Mouse (Mus musculus) thymus, postnatal 25 days (tissue): Measurements from ENCODE around the gene Urb2.
"Not testable (repeated sequence)": the region's sequence is repeated elsewhere in the genome, so short reads cannot be mapped to it uniquely, and the experiment has no call there.

Experiments
- DNase-seq: peaks from one replicate; pipeline ENCODE4 v3.0.0; 2022

The Urb2 gene

DNA sequence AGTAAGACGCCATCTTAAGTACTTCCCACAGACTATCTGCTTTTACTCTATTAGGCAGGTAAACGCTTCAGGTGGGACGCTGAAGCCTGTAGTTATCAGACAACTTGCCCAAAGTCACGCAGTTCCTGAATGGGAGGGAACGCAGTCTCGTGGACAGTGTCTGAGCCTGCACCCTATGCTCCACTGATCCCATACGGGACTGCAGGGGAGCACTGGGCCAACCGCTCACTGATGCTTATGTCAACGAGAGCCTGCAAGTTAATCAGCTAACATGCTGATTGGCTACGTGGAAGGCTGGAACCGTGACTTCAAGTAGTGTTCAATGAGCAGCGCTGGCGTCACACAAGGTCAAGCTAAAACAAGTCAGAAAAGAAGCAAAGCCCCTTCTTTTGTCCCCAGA is 1.5 kb upstream of the Urb2 start:
- peak; percentile 17 for DNase-seq

DNA sequence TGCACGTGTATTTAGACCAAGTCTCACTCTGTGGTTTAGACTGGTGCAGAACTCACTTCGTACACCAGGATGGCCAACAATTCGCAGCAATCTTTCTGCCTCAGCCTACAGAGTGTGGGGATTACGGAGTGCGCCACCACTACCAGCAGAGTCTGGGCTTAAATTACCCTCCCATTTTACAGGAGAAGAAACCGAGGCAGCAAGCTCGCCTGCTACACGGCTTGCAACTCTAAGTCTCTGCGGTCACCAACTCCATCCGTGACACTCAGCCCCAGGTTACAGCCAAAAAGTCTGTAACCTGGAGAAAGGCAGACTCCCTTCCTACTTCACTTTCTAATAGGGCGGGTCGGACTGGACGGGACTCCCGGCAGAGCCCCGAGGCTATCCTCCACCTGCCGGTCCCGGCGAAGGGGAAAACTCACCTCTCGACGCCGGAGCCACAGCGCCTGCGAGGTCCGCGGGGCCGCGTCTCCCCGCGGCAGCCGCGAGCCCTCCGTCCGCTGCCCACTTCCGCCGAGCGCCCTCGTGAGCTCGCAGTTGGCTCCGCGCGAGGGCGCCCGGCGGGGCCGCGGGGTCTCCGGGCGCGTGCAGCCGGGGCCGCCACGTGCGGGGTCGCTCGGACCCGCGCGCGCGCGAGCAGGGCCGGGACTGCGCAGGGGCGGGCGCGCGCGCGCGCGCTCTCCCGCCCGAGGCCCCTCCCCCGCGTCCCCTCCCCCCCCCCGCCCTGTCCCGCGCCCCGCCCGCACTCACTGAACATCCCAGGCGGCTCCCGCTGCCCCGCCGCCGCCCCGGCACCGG is 670 bp upstream of the Urb2 start:
- DNase-seq: peak; percentile 71

DNA sequence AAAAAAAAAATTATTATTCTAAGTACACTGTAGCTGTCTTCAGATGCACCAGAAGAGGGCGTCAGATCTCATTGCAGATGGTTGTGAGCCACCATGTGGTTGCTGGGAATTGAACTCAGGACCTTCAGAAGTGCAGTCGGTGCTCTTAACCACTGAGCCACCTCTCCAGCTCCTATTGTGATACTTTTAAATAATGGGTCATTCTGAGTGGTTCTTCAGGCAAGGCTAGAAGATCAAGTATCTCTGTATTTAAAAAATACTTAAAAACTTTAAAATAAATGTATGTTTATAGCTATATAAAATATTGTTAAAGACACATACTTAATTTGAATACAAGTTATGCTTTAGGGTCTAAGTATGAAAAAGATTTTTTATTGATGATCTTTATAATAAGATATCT is 5.0 kb downstream of the Urb2 start:
- DNase-seq: not testable (repeated sequence)

DNA sequence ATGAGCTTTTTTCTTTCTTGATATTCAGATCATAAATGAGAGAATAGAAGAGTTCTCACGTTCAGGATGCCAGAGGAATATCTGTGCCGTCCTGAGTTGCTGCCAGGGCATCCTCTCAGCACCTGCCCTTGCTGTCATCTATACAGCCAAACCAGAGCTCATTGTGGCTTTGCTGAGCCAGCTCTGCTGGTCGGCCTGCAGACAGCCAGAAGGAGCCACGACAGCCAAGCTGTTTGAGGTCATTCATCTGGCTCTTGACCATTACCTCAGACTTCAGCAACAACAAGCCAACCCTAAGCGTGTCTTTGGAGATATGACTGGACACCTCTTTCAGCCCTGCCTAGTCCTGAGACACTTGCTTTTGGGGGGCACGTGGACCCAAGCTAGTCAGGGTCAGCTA is 6.5 kb downstream of the Urb2 start:
- no peak for DNase-seq

DNA sequence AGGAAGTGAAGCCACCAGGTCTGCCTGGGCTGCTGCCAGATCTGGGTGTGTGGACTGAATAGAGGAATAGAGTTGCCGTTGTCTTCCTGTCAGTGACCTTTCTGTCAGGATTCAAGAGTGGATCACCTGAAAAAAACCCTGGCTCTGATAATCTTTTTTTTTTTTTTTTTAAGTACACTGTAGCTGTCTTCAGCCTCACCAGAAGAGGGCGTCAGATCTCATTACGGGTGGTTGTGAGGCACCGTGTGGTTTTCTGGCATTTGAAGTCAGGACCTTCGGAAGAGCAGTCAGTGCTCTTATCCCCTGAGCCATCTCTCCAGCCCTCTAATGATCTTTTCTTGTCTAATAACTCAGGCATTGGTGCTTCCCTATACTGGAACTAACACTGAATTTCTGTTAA is 12.1 kb downstream of the Urb2 start:
- DNase-seq: no peak

DNA sequence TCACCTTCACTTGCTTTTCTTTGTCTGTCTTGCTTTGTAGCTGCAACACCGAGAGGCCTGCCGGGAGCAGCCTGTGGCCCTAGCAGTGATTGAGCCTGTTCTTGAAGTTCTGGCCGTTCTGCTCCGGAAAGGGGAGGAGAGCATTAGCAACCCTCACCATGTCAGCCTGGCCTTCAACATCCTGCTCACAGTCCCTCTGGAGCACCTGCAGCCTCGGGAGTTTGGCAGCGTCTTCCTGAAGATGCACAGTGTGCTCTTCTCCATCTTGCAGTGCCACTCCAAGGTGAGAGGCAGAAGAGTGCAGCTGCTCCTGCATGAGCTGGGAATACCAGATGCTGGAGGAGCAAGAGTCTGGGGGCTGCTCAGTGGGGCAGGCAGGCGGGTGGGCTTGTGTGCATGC is 16.8 kb downstream of the Urb2 start:
- DNase-seq: no peak

DNA sequence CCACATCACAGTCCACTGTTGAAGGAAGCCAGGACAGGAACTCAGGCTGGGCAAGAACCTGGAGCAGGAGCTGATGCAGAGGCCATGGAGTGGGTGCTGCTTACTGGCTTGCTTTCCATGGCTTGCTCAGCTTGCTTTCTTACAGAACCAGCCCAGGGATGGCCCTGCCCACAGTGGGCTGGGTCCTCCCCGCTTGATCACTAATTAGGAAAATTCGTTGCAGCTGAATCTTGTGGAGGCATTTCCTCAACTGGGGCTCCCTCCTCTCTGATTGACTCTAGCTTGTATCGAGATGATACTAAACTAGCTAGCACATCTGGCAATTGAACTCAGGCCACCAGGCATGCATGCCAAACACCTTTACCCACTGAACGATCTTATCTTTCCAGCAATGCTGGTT is 18.0 kb downstream of the Urb2 start:
- DNase-seq: no peak

DNA sequence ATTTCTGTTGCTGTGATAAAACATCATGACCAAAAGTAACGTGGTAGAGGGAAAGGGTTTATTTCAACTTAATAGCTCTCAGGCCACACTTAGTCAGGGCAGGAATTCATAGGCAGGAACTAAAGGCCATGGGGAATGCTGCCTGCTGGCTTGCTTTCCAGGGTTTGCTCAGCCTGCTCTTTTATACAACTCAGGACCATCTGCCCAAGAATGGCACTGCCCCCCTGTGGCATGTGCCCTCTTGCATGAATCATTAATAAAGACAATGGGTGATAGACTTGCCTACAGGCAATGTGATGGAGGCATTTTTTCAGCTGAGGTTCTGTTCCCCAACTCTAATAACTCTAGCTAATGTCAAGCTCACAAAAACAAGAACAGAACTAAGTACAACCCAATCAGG is 20.9 kb downstream of the Urb2 start:
- no peak for DNase-seq

DNA sequence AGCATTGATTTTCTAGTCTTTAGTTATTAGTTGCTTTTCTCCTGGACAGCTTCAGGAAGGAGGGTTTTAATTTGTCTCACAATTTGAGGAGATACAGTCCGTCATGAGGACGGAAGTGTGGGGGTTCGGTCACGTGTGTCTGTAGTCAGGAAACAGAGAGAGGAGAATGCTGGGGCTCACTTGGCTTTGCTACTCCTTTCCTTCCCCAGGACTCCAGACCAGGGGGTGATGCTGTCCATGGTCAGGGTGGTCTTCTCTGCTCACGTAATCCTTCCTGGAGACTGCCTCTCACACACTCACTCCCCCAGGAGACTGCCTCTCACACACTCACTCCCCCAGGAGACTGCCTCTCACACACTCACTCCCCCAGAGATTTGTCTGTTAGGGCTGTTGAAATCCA is 23.1 kb downstream of the Urb2 start:
- DNase-seq: no peak

DNA sequence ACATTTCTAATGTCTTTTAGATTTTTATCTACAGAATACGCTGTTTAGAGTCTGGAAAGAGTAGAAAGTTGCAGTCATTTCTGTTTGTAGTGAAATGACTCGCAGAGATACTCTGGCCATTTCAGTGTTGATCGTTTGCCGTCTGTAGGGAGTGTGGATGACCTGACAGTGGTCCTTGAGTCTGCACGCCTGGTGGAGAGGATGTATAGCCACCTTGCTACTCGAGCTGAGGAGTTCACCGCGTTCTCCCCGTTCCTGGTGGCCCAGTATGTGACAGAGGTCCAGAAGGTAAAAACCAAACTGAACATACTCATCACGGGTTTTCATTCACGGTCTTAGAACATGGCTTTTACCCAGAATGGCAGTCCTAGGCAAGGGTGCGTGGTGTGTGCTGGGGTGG is 23.6 kb downstream of the Urb2 start:
- DNase-seq: no peak

DNA sequence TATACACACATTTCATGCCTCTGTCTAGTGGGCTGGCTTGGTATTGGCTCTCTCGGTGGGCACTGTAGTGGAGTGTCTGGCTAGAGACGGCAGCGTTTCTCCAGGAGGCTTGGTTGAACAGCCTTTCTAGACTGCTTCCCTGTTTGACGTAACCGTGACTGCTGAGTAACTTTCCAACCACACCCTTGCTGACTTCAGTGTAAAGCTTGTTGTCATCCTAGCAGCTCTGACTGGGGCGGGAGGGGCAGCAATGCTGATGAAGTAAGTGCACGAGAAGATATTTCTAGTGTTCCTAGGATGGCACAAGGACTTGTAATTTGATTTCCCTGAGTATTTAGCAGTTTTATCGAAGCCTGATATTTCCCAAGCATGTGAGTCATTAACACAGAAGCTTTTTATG is 24.5 kb downstream of the Urb2 start:
- no peak for DNase-seq

DNA sequence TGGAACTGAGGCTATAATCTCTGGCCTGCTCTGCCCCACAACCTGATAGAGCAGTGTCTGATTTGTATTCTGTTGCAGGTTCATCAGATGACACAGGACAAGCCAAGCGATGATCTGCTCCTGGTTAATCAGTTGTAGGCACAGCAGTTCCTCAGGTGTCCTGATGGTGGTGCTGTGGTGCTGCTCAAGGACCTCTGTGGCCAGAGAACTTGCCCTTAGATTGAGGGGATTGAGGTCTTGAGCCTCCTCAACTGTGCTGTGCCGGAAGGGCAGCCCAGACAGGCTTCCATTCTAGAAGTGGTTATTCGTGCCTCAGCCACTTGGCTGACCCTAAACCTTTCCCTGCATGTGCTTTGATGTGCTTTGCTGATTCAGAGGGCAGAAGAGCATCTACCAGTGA is 30.8 kb downstream of the Urb2 start:
- peak; percentile 83 for DNase-seq

DNA sequence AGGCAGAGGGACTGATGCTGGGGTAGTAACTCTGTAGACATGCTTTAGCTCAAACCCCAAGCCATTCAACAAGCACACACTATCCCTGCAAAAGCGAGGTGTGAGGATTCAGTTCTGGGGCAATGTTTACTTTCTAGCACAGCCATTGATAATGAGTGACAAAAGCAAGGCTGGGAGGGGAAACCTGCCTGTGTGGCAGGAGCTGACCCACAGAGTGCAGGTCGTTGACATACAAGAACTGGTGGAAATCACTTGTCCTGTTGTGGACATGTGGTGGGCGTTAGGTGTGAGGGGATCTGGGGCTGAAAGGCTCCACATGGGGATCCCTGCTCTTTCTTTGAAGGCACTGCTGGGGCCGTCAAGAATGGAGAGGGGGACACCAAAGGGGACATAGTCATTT is 31.3 kb downstream of the Urb2 start:
- no peak for DNase-seq

DNA sequence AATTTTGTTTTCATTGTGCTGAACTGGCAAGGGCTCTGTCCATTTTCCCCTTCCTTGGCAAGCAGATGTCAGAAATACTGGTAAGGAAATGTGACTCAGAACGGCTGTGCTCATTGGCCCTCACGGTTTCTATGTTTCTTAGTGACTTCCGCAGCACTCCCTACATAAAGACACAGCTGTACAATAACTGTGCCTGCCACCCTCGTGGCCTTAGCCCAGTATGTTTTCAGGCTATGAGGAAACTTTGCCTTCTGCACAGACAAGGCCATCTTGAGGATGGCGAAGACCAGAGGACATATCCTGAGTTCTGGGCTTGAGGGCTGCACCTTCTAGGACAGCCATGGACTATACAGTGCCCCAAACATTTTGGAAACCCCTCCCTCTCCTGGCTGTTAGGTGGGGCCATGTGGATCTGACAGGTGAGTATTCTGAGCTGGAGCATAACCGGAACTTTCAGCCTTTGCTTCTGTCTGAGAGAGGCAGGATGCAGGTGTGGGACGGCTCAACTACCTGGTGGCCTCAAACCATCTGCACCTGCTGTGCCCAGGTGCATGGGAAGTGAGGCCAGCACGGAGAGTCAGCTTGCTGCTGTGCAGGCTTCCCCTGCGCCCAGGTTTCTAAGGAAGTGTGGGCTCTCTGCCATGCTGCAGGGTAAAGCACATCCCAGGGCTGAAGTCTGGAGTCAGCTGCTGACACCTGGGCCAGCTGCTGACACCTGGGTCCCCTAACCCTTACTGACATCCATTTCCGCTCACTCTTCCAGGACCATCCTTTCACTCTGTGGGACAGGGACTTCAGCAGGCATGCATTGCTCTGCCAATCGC is 35.7 kb downstream of the Urb2 start:
- peak; percentile 77 for DNase-seq

DNA sequence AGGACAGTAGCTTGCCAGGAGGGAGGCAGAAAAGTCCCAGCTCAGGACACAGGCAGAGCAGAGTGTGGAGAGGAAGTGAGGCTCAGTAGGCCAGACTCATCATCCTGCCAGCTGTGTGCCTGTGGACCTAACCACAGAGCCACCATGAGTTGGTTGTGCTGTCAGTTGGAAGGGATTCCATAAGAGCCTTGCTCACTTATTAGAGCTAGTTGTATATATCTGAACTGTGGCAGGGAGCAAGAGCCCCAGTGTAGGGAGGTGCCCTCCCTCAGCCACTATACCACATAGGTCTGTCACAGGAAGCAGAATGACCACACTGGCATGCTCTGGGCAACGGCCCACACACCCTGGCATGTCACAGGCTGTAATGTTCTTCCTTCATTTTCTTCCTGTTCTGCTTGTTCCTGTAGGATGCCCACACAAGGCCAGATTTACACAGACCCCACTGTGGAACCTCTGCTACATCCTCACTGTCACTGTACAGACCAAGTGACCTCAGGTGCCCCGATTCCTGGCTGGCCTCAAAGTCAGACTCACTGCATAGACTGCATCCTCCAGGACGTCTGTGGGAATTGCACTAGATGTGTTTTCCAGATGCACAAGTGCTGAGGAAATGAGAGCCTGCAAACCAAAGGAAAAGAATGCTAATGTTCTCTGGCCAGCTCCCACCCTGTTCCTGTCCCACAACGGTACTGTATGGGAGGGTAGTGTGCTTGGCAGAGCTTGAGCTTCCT is 45.2 kb downstream of the Urb2 start:
- DNase-seq: peak; percentile 58

DNA sequence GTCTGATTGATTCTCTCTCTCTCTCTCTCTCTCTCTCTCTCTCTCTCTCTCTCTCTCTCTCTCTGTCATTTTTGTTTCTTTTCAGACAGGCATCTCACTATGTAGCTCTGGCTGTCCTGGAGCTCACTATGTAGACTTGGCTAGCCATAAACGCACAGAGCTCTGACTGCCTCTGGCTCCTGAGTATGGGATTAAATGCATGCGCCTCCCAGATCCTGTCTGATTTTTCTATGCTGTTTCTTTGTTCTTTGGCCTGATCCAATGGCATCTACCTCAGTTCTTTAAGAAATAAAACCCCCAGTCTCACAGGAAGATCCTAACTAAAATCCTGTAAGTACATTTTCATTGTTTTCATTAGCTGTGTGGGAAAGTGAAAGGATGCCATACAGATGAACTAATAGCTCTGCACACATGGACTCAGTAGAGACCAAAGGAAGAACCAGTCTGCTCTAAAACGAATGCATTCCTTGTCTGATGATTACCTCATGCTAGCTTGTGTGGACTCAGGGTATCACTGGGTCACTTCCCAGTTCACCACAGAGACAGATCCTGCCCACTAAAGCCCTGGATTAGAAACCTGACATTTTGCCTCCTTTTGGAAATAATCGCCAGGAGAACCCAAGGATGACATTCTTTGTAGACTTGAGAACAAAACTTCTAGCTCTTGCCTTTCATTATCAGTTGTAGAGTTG is 45.9 kb downstream of the Urb2 start:
- DNase-seq: no peak

DNA sequence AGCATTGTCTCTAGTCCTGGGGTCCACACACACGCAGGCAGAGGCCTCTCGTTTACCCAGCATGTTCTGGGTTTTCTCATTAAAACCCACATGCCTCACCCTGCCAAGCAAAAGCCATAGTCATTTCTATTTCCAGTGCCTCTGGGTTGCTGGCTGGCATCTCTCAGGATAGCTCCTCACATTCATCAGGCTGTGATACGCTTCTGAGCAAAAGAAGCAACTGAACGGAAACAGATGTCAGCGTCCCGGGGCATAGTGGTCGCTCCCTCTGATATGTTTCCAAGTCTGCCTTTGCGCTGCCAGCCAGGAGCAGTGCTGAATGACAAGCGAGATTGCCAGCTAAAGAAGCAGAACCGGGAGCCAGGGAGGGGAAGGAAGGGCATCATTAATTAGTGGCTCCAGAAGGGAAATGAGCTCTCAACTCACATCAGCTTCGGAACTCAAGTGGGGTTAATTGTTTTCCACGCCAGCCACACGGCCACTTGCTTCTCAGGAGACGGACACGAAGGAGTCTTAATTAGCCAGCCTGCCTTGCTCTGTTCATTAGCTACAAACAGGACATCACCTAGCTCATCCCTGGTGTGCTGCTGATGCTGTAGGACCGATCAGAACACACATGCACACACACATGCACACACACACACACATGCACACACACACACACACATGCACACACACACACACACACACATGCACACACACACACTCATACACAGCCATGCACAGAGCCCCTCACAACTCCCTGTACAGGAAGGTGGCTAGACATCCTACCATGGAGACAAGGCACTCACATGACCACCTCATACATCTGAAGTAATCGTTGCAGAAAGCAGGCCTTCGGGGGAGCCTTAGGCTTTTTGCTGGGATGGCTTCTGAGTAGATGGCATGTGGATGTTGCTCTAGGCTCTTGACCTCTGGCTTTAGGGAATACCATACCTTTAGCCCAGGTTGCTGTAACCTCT is 49.3 kb downstream of the Urb2 start:
- DNase-seq: peak; percentile 52

DNA sequence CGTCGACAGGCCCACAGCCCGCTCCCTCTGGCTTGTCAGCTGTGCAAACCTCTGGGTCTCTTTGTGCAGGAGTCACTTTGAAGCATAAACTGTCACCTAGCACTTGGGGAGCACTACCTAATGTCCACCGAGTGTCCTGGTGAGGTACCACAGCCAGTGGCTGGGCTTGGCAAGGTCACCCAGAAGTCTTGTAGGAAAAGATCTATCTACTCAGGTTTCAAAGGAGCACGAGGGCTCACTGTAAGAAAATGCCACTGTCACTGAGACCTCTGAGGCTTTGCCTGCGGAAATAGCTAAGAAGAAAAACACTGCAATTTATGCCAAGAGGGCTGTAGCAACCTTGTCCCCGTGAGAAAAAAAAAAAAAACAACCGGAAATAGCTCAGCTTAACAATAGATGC is 54.7 kb downstream of the Urb2 start:
- peak; percentile 73 for DNase-seq

DNA sequence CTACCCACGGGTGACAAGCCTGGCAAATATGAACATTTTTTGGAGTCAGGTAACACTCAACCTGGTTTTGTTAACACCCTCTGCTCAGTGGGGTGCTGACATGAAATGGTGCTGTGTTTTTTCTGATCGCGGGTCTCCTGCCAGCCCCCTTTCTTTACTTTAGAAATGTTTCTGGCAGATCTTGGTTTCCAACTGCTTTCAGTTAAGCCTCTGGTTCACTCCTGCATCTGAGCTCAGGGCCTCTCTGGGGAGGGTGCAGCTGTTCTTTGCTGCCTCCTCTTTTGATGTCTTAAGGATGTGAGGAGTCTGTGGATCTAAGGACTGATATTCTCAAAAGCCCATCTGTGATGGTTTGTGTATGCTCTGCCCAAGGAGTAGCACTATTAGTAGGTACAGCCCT is 55.1 kb downstream of the Urb2 start:
- peak; percentile 71 for DNase-seq

DNA sequence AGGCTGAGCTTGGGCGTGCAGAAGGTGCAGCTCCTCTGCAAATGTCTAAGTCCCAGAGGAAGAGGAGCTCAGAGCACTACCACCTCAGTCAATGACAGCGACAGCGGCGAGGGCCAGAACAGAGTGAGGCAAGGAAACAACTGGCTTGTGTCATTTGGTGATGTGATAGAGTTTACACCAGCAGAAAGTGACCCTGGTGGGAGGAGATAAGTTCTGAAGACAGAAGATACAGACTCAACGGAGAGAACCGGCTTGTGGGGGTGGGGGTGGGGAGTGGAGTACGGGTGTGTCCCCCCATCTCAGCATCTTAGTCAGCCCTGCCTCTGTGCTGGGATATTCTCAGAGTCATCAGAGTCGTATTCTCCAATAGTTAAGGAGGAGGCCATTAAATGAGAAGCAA is 56.1 kb downstream of the Urb2 start:
- no peak for DNase-seq

DNA sequence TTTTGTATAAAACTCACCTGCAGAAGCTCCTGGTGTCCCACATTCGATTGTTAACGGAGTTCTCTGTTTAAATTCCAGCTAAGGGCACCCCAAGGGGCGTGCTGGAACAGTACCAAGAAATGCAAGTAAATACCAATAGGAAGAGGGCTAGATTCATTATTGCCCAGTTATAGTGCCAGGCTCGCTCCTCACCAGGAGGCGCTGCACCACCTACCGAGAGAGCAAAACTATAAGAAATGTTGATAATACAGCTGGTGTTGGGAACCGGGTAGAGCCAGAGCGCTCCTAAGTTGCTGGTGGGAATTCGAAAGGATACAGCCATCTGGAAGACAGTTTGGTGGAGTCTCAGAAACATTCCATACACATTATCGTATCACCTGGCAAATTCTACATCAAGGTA is 56.7 kb downstream of the Urb2 start:
- DNase-seq: peak; percentile 53

DNA sequence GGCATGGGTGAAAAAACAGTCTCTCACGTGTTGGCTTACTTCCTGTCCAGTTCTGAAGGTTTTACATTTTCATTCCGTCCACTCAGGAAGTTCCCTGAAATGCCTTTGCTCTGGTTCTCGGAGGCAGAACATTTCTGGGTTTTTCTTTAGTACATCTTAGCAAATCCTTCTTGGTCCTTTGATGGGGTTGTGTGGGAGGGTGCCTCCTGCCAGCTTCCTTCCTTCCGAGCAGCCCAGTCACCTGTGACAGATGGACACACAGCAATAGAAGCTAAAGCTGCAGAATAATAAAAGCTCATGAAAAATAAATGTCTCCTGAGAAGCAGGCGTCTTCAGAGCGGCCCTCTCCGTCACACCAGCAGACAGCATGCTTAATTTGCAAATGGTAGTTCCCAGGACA is 57.7 kb downstream of the Urb2 start:
- no peak for DNase-seq
